Mouse (Mus musculus): ENCODE measurements at regions not wholly inside any gene's neighbourhood (a gene's known extent, or its start where the extent isn't known, plus 50 kb on each side); places are given as distances from the start of the nearest gene placed in this dataset.

DNA sequence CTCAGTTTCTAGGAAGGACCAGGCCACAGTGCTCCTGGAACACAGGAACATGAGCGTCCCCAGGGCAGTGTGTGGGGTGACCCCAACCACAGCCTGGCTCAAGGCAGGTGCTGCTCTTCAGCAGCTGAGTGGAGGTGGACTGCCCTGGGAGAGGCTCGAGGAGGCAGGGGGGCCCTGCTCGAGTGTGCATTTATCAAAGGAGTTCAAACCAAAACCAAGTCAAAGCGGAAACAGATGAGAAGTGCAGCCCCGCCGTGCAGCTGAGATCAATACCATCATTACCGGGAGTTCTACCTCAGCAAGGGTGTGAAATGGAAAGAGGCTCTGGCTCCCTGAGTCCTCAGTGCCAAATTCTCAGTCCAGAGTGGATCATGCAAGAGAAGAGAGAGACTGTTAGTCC is 81.4 kb upstream of the Parp11 start:
- intact Hi-C loops (cut with DNase I) = no loop called here
- TF ChIP-seq CTCF (IDR thresholded peaks at IDR 0.05) = no peak
- no peak overlapping the region for H3K4me3 ChIP-seq
- DNase-seq = no peak
- no peak overlapping the region for H3K27ac ChIP-seq

GRCm38 (mm10) chr6:127365651-127366050 is 81.0 kb upstream of the Parp11 start:
- no peak for DNase-seq
- intact Hi-C loops (cut with DNase I) = no loop called here
- Histone ChIP-seq H3K4me3 (no peak overlapping the region), H3K27ac (no peak overlapping the region)
- no peak for TF ChIP-seq CTCF (IDR thresholded peaks at IDR 0.05)

GRCm38 (mm10) chr6:127373052-127373451 is 73.6 kb upstream of the Parp11 start:
- DNase-seq = no peak
- Histone ChIP-seq H3K27ac (no peak overlapping the region), H3K4me3 (no peak overlapping the region)
- TF ChIP-seq CTCF (IDR thresholded peaks at IDR 0.05) = no peak
- intact Hi-C loops (cut with DNase I) = no loop called here

GRCm38 (mm10) chr6:127373797-127374463 is 72.7 kb upstream of the Parp11 start:
- Histone ChIP-seq H3K27ac (no peak overlapping the region), H3K4me3 (no peak overlapping the region)
- TF ChIP-seq CTCF (IDR thresholded peaks at IDR 0.05) = no peak
- intact Hi-C loops (cut with DNase I) = no loop called here
- DNase-seq = no peak

- H3K4me3 ChIP-seq = no peak overlapping the region
- H3K27ac ChIP-seq = no peak overlapping the region
- intact Hi-C loops (cut with DNase I) = no loop called here
- DNase-seq = peak; percentile 77
- no peak for TF ChIP-seq CTCF (IDR thresholded peaks at IDR 0.05)
Measured at GRCm38 (mm10) chr6:127374464-127375143, 72.0 kb upstream of the Parp11 start.

GRCm38 (mm10) chr6:127375144-127375529 is 71.5 kb upstream of the Parp11 start:
- Histone ChIP-seq H3K4me3 (no peak overlapping the region), H3K27ac (no peak overlapping the region)
- intact Hi-C loops (cut with DNase I) = no loop called here
- DNase-seq = no peak
- no peak for TF ChIP-seq CTCF (IDR thresholded peaks at IDR 0.05)

- no peak for TF ChIP-seq CTCF (IDR thresholded peaks at IDR 0.05)
- intact Hi-C loops (cut with DNase I) = no loop called here
- no peak overlapping the region for H3K4me3 ChIP-seq
- DNase-seq = no peak
- H3K27ac ChIP-seq = no peak overlapping the region
Measured at GRCm38 (mm10) chr6:127375711-127376199, 70.9 kb upstream of the Parp11 start.

DNA sequence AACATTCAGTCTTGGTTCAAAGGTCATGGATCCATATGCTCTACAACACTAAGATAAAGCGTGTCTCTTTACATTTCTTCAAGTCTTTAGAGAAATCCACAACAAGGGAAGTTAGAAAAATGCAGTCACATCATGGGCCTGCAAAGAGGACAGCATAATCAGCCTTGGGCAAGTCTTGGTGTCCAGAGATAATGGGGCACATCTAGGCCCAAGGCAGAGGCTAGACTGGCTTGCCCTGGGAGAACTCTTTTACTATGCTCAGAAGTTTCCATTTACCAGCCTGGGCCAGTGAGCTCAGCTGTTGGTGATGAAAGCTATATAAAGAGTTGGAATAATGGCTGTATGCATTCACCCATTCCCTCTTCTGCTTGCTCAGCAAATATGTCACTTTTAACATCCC is 67.9 kb upstream of the Parp11 start:
- no peak for DNase-seq
- H3K27ac ChIP-seq = no peak overlapping the region
- intact Hi-C loops (cut with DNase I) = loop anchor here (1.0 kb wide), 1 partner anchor 53 kb away; no protein-coding TSS in a partner anchor
- H3K4me3 ChIP-seq = no peak overlapping the region
- TF ChIP-seq CTCF (IDR thresholded peaks at IDR 0.05) = no peak

DNA sequence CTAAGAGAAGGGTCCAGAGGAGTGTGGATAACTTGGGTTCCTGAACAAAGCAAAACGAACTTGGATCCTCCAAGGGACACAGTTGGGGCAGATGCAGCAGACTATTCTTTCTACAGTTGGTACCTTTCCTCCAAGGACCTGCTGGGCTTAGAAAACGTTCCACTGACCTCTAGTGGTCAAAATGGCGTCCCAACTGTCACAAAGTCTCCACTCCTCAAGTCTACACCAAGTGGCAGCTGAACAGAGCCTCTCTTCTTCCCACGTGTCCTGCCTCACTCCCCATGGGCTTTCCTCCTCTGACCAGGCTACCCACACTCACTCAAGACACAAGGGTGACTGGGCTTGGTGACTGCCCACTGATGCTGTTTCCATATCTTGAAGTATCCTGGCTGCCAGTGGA is 67.1 kb upstream of the Parp11 start:
- no peak overlapping the region for H3K4me3 ChIP-seq
- peak; percentile 65 for TF ChIP-seq CTCF (IDR thresholded peaks at IDR 0.05)
- intact Hi-C loops (cut with DNase I) = loop anchor here (1.0 kb wide), 1 partner anchor 54 kb away; no protein-coding TSS in a partner anchor
- no peak overlapping the region for H3K27ac ChIP-seq
- DNase-seq = no peak

DNA sequence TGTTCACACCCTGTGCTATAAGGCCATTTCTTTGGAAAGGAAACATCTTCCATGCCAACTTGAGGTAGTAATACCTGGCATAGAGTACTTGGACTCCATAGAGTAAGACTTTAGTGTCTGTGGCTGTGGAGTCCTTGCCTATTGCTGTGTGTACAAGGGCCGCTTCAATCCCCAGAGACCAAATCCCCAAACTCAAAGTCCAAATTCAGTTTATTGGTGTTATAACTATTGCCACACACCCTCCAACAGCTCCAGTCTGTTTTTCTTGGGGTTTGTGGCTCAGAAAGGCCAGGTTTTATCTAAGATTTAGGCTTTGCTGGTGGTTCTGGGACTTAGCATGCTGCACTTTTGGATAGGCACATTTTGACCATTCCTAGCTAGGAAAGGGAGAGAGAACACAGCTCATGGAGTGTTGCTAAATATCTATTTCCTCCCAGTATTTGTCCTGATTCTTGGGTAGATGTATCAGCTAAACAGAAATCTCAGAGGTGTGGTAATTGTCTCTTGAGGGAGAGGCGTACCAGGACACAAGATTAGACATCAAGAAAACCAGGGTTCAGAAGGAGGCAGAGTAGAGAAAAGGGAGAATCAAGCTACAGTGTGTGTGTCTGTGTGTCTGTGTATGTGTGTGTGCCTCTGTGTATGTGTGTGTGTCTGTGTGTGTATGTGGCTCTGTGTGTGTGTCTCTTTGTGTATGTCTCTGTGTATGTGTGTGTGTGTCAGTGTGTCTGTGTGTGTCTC is 65.3 kb upstream of the Parp11 start:
- TF ChIP-seq CTCF (IDR thresholded peaks at IDR 0.05) = no peak
- intact Hi-C loops (cut with DNase I) = no loop called here
- no peak for DNase-seq

GRCm38 (mm10) chr6:127391258-127392011 is 55.2 kb upstream of the Parp11 start:
- Histone ChIP-seq H3K27ac (no peak overlapping the region), H3K4me3 (no peak overlapping the region)
- DNase-seq = no peak
- intact Hi-C loops (cut with DNase I) = no loop called here
- no peak for TF ChIP-seq CTCF (IDR thresholded peaks at IDR 0.05)

More for the DNA sequence above, 65.3 kb upstream of the Parp11 start:
- Histone ChIP-seq H3K4me3 (no peak overlapping the region), H3K27ac (no peak overlapping the region)

GRCm38 (mm10) chr6:127392012-127392798 is 54.4 kb upstream of the Parp11 start:
- intact Hi-C loops (cut with DNase I) = no loop called here
- H3K27ac ChIP-seq = no peak overlapping the region
- no peak overlapping the region for H3K4me3 ChIP-seq
- no peak for DNase-seq
- TF ChIP-seq CTCF (IDR thresholded peaks at IDR 0.05) = no peak

All from gastrocnemius, adult 2 months (tissue).